Mouse (Mus musculus): ENCODE measurements at regions not wholly inside any gene's neighbourhood (a gene's known extent, or its start where the extent isn't known, plus 50 kb on each side); places are given as distances from the start of the nearest gene placed in this dataset.
A peak's percentile ranks its signal among the peaks of the same experiment; 100 is the strongest.

DNA sequence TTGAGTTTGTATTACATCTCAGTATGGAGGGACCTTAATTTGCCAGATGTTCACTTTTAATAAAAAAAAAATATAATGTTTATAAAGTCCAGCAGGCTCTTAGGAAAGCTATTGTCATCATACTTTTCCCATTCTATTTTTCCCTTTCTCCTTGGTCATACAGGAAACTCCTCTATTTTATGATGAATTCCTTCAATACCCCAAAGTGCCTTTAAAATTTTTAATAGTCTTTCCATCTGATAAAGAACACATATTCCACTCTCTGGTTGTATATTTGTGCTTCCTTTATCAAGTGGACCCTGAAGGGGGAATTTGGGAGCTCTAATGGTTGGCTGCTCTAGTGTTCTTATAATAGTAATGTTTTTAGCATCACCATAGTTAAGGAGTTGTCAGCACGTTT lies 2253.8 kb upstream of the Pcdh20 start:
- Histone ChIP-seq H3K9ac (ENCODE audit: low read length) (no peak overlapping the region), H3K4me1 (ENCODE audit: control insufficient read depth, insufficient read depth, low read length) (no peaks in the 10 kb centered on the region), H3K36me3 (ENCODE audit: control insufficient read depth, insufficient read depth, low read length) (no peaks in the 10 kb centered on the region), H3K9me3 (replicated peaks; ENCODE audit: control insufficient read depth, low read length) (no peaks in the 10 kb centered on the region), H3K27me3 (replicated peaks; ENCODE audit: control insufficient read depth, insufficient read depth, low read length) (no peaks in the 10 kb centered on the region), H3K4me3 (ENCODE audit: low read depth, low read length) (no peak overlapping the region), H3K4me2 (ENCODE audit: low read length) (no peak overlapping the region), H3K27ac (ENCODE audit: low read depth, low read length) (no peak overlapping the region)
- WGBS: 73% methylated on average over 1 of the region's 1 CpGs
- ATAC-seq: no peak
- no peak for DNase-seq (ENCODE audit: low spot score)

GRCm38 (mm10) chr14:90680377-90680776 lies 2209.2 kb upstream of the Pcdh20 start:
- ATAC-seq: no peak
- H3K27ac ChIP-seq (ENCODE audit: low read depth, low read length): no peak overlapping the region
- H3K4me3 ChIP-seq (ENCODE audit: low read depth, low read length): no peak overlapping the region
- DNase-seq (ENCODE audit: low spot score): peak; percentile 31
- H3K27me3 ChIP-seq (replicated peaks; ENCODE audit: control insufficient read depth, insufficient read depth, low read length): no peaks in the 10 kb centered on the region
- no peak overlapping the region for H3K4me2 ChIP-seq (ENCODE audit: low read length)
- H3K9ac ChIP-seq (ENCODE audit: low read length): no peak overlapping the region
- WGBS: 63% methylated on average over 3 of the region's 3 CpGs
- no peaks in the 10 kb centered on the region for H3K4me1 ChIP-seq (ENCODE audit: control insufficient read depth, insufficient read depth, low read length)
- H3K36me3 ChIP-seq (ENCODE audit: control insufficient read depth, insufficient read depth, low read length): no peaks in the 10 kb centered on the region
- H3K9me3 ChIP-seq (replicated peaks; ENCODE audit: control insufficient read depth, low read length): no peaks in the 10 kb centered on the region

GRCm38 (mm10) chr14:90670359-90670758 lies 2199.2 kb upstream of the Pcdh20 start:
- Histone ChIP-seq H3K36me3 (ENCODE audit: control insufficient read depth, insufficient read depth, low read length) (no peaks in the 10 kb centered on the region), H3K4me3 (ENCODE audit: low read depth, low read length) (no peak overlapping the region), H3K27me3 (replicated peaks; ENCODE audit: control insufficient read depth, insufficient read depth, low read length) (no peaks in the 10 kb centered on the region), H3K4me2 (ENCODE audit: low read length) (no peak overlapping the region), H3K9me3 (replicated peaks; ENCODE audit: control insufficient read depth, low read length) (no peaks in the 10 kb centered on the region), H3K4me1 (ENCODE audit: control insufficient read depth, insufficient read depth, low read length) (no peaks in the 10 kb centered on the region), H3K9ac (ENCODE audit: low read length) (no peak overlapping the region), H3K27ac (ENCODE audit: low read depth, low read length) (no peak overlapping the region)
- no peak for DNase-seq (ENCODE audit: low spot score)
- WGBS: 65% methylated on average over 4 of the region's 4 CpGs
- ATAC-seq: no peak

All from forebrain, embryonic 14.5 days (tissue).